Comparison of ENCODE assay signal across 9 mouse cellular contexts in genomic region chr19:47918455-47919101, GRCm38 (mm10). TPM values are rescaled to one million over a fixed set of nuclear protein-coding genes. Genes with fewer than 3 reads are reported as not detected.
DNase-seq lines count a peak whose midpoint lies in the region; ATAC-seq lines count a peak whose summit lies in the region.
"Had no signal": no experiment of that assay in that cellular context is flagged by ENCODE, and none has a peak within 500 bp of the region (broad histone marks: within the 10 kb centered on the region; RNA-seq: fewer than 3 reads in every experiment).

No protein-coding gene starts in this region.

- H3K4me3 ChIP-seq in embryonic facial prominence, embryonic 11.5 days (ENCODE audit: low read depth, low read length): peak overlapping the region; percentile 83
- peak overlapping the region; percentile 66 for H3K4me3 ChIP-seq in hindbrain, embryonic 16.5 days (ENCODE audit: low read length)
- H3K4me3 ChIP-seq in stomach, embryonic 15.5 days (replicated peaks): peak overlapping the region; percentile 93

- H3K27ac ChIP-seq in embryonic facial prominence, embryonic 11.5 days (replicated peaks; ENCODE audit: low read depth, low read length): peak overlapping the region; percentile 81
- peak overlapping the region; percentile 82 for H3K27ac ChIP-seq in hindbrain, embryonic 16.5 days (ENCODE audit: low read depth, low read length)
- H3K27ac ChIP-seq in stomach, embryonic 15.5 days: peak overlapping the region; percentile 97

- peak; percentile 29; the same call in 1 of the 2 replicates for ATAC-seq in embryonic facial prominence, embryonic 11.5 days (replicated peaks; ENCODE audit: insufficient number of reproducible peaks, low FRiP score, low TSS enrichment, low read depth)
- ATAC-seq in hindbrain, embryonic 16.5 days: peak; percentile 67
- ATAC-seq in stomach, embryonic 15.5 days (ENCODE audit: insufficient read depth, low FRiP score, low read depth): no peak; the same call in 1 of the 2 replicates

- no peaks in the 10 kb centered on the region for H3K9me3 ChIP-seq in embryonic facial prominence, embryonic 11.5 days (replicated peaks; ENCODE audit: control insufficient read depth, low read length)
- no peaks in the 10 kb centered on the region for H3K9me3 ChIP-seq in hindbrain, embryonic 16.5 days (ENCODE audit: control insufficient read depth, low read length)
- H3K9me3 ChIP-seq in stomach, embryonic 15.5 days: no peaks in the 10 kb centered on the region

- peak overlapping the region; percentile 42 for H3K4me2 ChIP-seq in embryonic facial prominence, embryonic 11.5 days (ENCODE audit: low read depth, low read length)
- H3K4me2 ChIP-seq in hindbrain, embryonic 16.5 days (ENCODE audit: low read length): peak overlapping the region; percentile 61
- peak overlapping the region; percentile 86 for H3K4me2 ChIP-seq in stomach, embryonic 15.5 days

- no peaks in the 10 kb centered on the region; the same call in 1 of the 2 replicates for H3K4me1 ChIP-seq in embryonic facial prominence, embryonic 11.5 days (ENCODE audit: control insufficient read depth, insufficient read depth, low read length)
- H3K4me1 ChIP-seq in hindbrain, embryonic 16.5 days (ENCODE audit: control insufficient read depth, insufficient read depth, low read depth, low read length): peaks cover 13% of the 10 kb centered on the region
- peaks cover 28% of the 10 kb centered on the region for H3K4me1 ChIP-seq in stomach, embryonic 15.5 days

- no peaks in the 10 kb centered on the region for H3K27me3 ChIP-seq in embryonic facial prominence, embryonic 11.5 days (ENCODE audit: control insufficient read depth, insufficient read depth, low read length)
- 0 out of 2 replicates have a peak, but pooled peaks cover 2% of the 10 kb centered on the region for H3K27me3 ChIP-seq in hindbrain, embryonic 16.5 days (replicated peaks; ENCODE audit: control insufficient read depth, insufficient read depth, low read length)
- H3K27me3 ChIP-seq in stomach, embryonic 15.5 days (replicated peaks): no peaks in the 10 kb centered on the region

- WGBS in embryonic facial prominence, embryonic 11.5 days: under 1% methylated on average over 29 of the region's 29 CpGs
- 2% methylated on average over 29 of the region's 29 CpGs for WGBS in hindbrain, embryonic 16.5 days
- 1% methylated on average over 29 of the region's 29 CpGs for WGBS in stomach, embryonic 15.5 days

- H3K9ac ChIP-seq in embryonic facial prominence, embryonic 11.5 days (replicated peaks; ENCODE audit: low read length): peak overlapping the region; percentile 91
- H3K9ac ChIP-seq in hindbrain, embryonic 16.5 days (ENCODE audit: low read depth, low read length): peak overlapping the region; percentile 81
- peak overlapping the region; percentile 95 for H3K9ac ChIP-seq in stomach, embryonic 15.5 days

- intact Hi-C loops in left cerebral cortex, postnatal 14 days (cut with DNase I): loop anchor here (5.0 kb wide), 1 partner anchor 36 kb away; no protein-coding TSS in a partner anchor
- intact Hi-C loops in left cerebral cortex, postnatal 10 days (cut with DNase I): no loop called here

- no peaks in the 10 kb centered on the region for H3K36me3 ChIP-seq in embryonic facial prominence, embryonic 11.5 days (replicated peaks; ENCODE audit: control insufficient read depth, insufficient read depth, low read depth, low read length)
- H3K36me3 ChIP-seq in hindbrain, embryonic 16.5 days (ENCODE audit: control insufficient read depth, insufficient read depth, low read length): no peaks in the 10 kb centered on the region
- H3K36me3 ChIP-seq in stomach, embryonic 15.5 days: no peaks in the 10 kb centered on the region

- DNase-seq in 3T3-L1 (ENCODE audit: low read depth, low spot score): peak; percentile 45
- peak; percentile 62 for DNase-seq in CD4-positive, CD25-positive, alpha-beta regulatory T cell, adult 2 months (ENCODE audit: low read depth, low spot score)
- peak; percentile 48 for DNase-seq in embryonic facial prominence, embryonic 11.5 days (ENCODE audit: low spot score)
- DNase-seq in lung, postnatal 25 days (ENCODE audit: low spot score): peak; percentile 60
- DNase-seq in left cerebral cortex, postnatal 14 days (ENCODE audit: low spot score in 2 of 2): no peak
- DNase-seq in left cerebral cortex, postnatal 10 days (ENCODE audit: extremely low spot score in 1 of 2, low spot score in 2 of 2): no peak

RNA-seq across cellular contexts. Expression of gene Cfap43, which starts 0.5 kb away (rescaled TPM):
- polyA plus RNA-seq in embryonic facial prominence, embryonic 11.5 days (2014; fragmentation: Nextera tagmentation; extraction: Ambion mirVana): 0.06 TPM in 1 of 2 replicates, not detected in the other
- polyA plus RNA-seq in hindbrain, embryonic 16.5 days (2015; fragmentation: Nextera tagmentation; extraction: Ambion mirVana): 2.9 and 3.0 TPM in 2 replicates
- polyA plus RNA-seq in stomach, embryonic 15.5 days (2015; fragmentation: Nextera tagmentation; extraction: Ambion mirVana): 0.39 and 0.62 TPM in 2 replicates
- total RNA-seq in left cerebral cortex, postnatal 14 days (2021): 1 to 10 TPM in 1 of 2 experiments, under 1 TPM in 1; 0.34 to 1.2 TPM
- under 1 TPM; 0.41 to 0.59 TPM for total RNA-seq in left cerebral cortex, postnatal 10 days (2021)
- polyA plus RNA-seq: large intestine, adult 2 months had no signal

RNA-seq across cellular contexts. Expression of gene Itprip, which starts 0.5 kb away (rescaled TPM):
- 10.4 and 12.3 TPM in 2 replicates for polyA plus RNA-seq in embryonic facial prominence, embryonic 11.5 days (2014; fragmentation: Nextera tagmentation; extraction: Ambion mirVana)
- polyA plus RNA-seq in hindbrain, embryonic 16.5 days (2015; fragmentation: Nextera tagmentation; extraction: Ambion mirVana): 4.4 and 4.9 TPM in 2 replicates
- polyA plus RNA-seq in stomach, embryonic 15.5 days (2015; fragmentation: Nextera tagmentation; extraction: Ambion mirVana): 11.0 and 12.6 TPM in 2 replicates
- total RNA-seq in left cerebral cortex, postnatal 14 days (2021): 1 to 10 TPM in 1 of 2 experiments, under 1 TPM in 1; 0.94 to 1.1 TPM
- 1 to 10 TPM; 1.5 to 1.9 TPM for total RNA-seq in left cerebral cortex, postnatal 10 days (2021)

RNA-seq across cellular contexts. Expression of gene Cfap58, which starts 18.9 kb away (rescaled TPM):
- polyA plus RNA-seq in embryonic facial prominence, embryonic 11.5 days (2014; fragmentation: Nextera tagmentation; extraction: Ambion mirVana): 0.10 TPM in 1 of 2 replicates, not detected in the other
- 0.60 and 0.88 TPM in 2 replicates for polyA plus RNA-seq in hindbrain, embryonic 16.5 days (2015; fragmentation: Nextera tagmentation; extraction: Ambion mirVana)
- not detected in 2 replicates for polyA plus RNA-seq in stomach, embryonic 15.5 days (2015; fragmentation: Nextera tagmentation; extraction: Ambion mirVana)
- under 1 TPM; 0.24 to 0.55 TPM for total RNA-seq in left cerebral cortex, postnatal 14 days (2021)
- total RNA-seq in left cerebral cortex, postnatal 10 days (2021): 1 to 10 TPM in 1 of 2 experiments, under 1 TPM in 1; 0.54 to 1.2 TPM
- polyA plus RNA-seq: large intestine, adult 2 months had no signal

RNA-seq across cellular contexts. Expression of gene Gsto2, which starts 53.2 kb away (rescaled TPM):
- 0.77 and 1.3 TPM in 2 replicates for polyA plus RNA-seq in embryonic facial prominence, embryonic 11.5 days (2014; fragmentation: Nextera tagmentation; extraction: Ambion mirVana)
- 1.2 and 1.4 TPM in 2 replicates for polyA plus RNA-seq in hindbrain, embryonic 16.5 days (2015; fragmentation: Nextera tagmentation; extraction: Ambion mirVana)
- polyA plus RNA-seq in stomach, embryonic 15.5 days (2015; fragmentation: Nextera tagmentation; extraction: Ambion mirVana): 1.2 and 1.3 TPM in 2 replicates
- 1 to 10 TPM; 1.4 to 1.7 TPM for total RNA-seq in left cerebral cortex, postnatal 14 days (2021)
- 1 to 10 TPM in 1 of 2 experiments, under 1 TPM in 1; 0.75 to 1.2 TPM for total RNA-seq in left cerebral cortex, postnatal 10 days (2021)

Comparison
In these comparisons a context has a peak if more than half of its experiments do, and no peak if none do; other contexts are left out.
1. DNase-seq: peak in 3T3-L1 (single experiment), CD4-positive, CD25-positive, alpha-beta regulatory T cell, adult 2 months (single experiment), embryonic facial prominence, embryonic 11.5 days (single experiment) and lung, postnatal 25 days (single experiment); none in left cerebral cortex, postnatal 14 days (0 of 2) and left cerebral cortex, postnatal 10 days (0 of 2).
2. Peak in every context shown above with its lines, with median percentiles within 50 percentile points of each other: H3K27ac ChIP-seq, H3K4me2 ChIP-seq, H3K4me3 ChIP-seq and H3K9ac ChIP-seq.